Mouse (Mus musculus): ENCODE results near the gene Olig3. TPM values are rescaled to one million over a fixed set of nuclear protein-coding genes. Genes with fewer than 3 reads are reported as not detected.

Olig3 gene
- total RNA-seq, 2 experiments from 2014 or later, result not detected

Other genes with a start within 250 kb of the Olig3 start
- 10 to 100 TPM; 15.7 to 17.7 TPM for gene Ifngr1, start 235.4 kb downstream of the Olig3 start, total RNA-seq (2021)

Measured in layer of hippocampus, postnatal 10 days (tissue).